Mouse (Mus musculus) granulocyte monocyte progenitor cell, adult 5-6 weeks (primary cell): ENCODE measurements around the gene Gadd45b. TPM values are rescaled to one million over a fixed set of nuclear protein-coding genes. Genes with fewer than 3 reads are reported as not detected.

Experiments used
- ATAC-seq: replicated peaks from 2 replicates; pipeline ENCODE4 v1.8.0; 2016; ENCODE audit warnings: mild to moderate bottlenecking, moderate TSS enrichment, inconsistent platforms; ENCODE audit not compliant: poor library complexity, severe bottlenecking
- total RNA-seq, 2 experiments: library from RNA; stranded (forward) in 1 of 2; stranded (reverse) in 1 of 2; fragments of 200-712, 200-1000 nt in 1 of 2; fragments of >200 nt in 1 of 2; fragmentation: Nextera tagmentation in 1 of 2; gene quantifications; 2 replicates each; pipeline ENCODE4 v1.2.3; 2014 to 2017

Gadd45b gene
- total RNA-seq, 2 experiments from 2014 or later = 20.1 to 27.6 TPM

DNA sequence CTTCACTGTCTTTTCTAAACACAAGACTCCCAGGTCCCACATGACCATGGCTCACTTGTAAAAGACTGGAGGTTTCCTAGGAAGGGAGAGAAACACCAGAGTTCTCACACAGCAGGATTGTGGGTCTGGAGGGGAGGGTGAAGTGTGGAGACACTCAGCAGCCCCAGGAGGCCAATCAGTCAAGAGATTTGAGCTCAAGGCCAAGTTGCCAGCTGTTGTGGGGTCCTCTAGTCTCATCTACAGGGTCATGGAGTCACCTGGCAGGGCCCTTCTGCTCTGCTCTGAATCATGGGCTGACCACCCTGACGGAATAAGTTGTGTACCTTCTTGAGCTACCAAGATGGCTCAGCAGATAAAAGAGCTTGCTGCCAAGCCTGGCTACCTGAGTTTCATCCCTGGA is 43.8 kb downstream of the Gadd45b start:
- ATAC-seq = no peak

- ATAC-seq = no peak
These were observed 45.6 kb downstream of the Gadd45b start for GRCm38 (mm10) chr10:80975478-80975877.

DNA sequence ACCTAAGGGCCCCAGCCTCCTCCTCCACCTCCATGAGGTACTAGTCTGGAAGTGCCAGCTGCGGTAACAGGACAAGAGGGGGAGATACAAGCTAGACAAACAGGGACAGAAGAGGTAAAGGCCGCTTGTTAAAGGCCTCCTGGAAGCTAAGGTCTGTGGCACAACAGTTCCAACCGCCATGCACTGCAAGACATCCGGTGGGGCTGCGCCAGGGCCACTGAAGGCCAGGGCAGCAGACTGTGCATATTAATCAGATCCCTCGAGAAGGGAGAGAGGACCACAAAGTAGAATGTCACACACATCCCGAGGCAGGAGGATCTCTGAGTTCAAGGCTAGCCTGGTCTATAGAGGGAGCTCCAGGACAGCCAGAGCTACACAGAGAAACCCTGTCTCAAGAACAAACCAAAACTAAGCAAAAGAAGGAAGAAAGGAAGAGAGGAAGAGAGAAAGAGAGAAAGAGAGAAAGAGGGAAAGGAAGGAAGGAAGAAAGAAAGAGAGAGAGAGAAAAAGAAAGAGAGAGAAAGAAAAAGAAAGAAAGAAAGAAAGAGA is 51.8 kb downstream of the Gadd45b start:
- peak; percentile 87 for ATAC-seq

Other genes starting within 250 kb of the Gadd45b start
- 34.1 and 37.2 TPM in 2 replicates for gene Mob3a, start 228.1 kb upstream of the Gadd45b start, total RNA-seq (2014; fragmentation: Nextera tagmentation)
- 34.2 and 59.8 TPM in 2 replicates for gene Mob3a, start 228.1 kb upstream of the Gadd45b start, total RNA-seq (2017)
- gene Izumo4, start 227.9 kb upstream of the Gadd45b start, total RNA-seq (2014; fragmentation: Nextera tagmentation) = 9.0 and 17.3 TPM in 2 replicates
- 7.1 and 7.8 TPM in 2 replicates for gene Izumo4, start 227.9 kb upstream of the Gadd45b start, total RNA-seq (2017)
- gene Ap3d1, start 187.8 kb upstream of the Gadd45b start, total RNA-seq (2014; fragmentation: Nextera tagmentation) = 43.2 and 47.8 TPM in 2 replicates
- 34.5 and 42.2 TPM in 2 replicates for gene Ap3d1, start 187.8 kb upstream of the Gadd45b start, total RNA-seq (2017)
- gene Dot1l, start 174.9 kb upstream of the Gadd45b start, total RNA-seq (2014; fragmentation: Nextera tagmentation) = 41.6 and 52.6 TPM in 2 replicates
- gene Dot1l, start 174.9 kb upstream of the Gadd45b start, total RNA-seq (2017) = 9.7 and 13.4 TPM in 2 replicates
- 88.0 and 106 TPM in 2 replicates for gene Sf3a2, start 131.9 kb upstream of the Gadd45b start, total RNA-seq (2014; fragmentation: Nextera tagmentation)
- gene Sf3a2, start 131.9 kb upstream of the Gadd45b start, total RNA-seq (2017) = 13.8 and 18.3 TPM in 2 replicates
- gene Plekhj1, start 131.4 kb upstream of the Gadd45b start, total RNA-seq (2014; fragmentation: Nextera tagmentation) = 99.1 and 108 TPM in 2 replicates
- gene Plekhj1, start 131.4 kb upstream of the Gadd45b start, total RNA-seq (2017) = 33.0 and 33.7 TPM in 2 replicates
- gene Amh, start 124.8 kb upstream of the Gadd45b start, total RNA-seq (2014; fragmentation: Nextera tagmentation) = not detected in 2 replicates
- gene Amh, start 124.8 kb upstream of the Gadd45b start, total RNA-seq (2017) = 0.15 TPM in 1 of 2 replicates, not detected in the other
- gene Jsrp1, start 116.6 kb upstream of the Gadd45b start, total RNA-seq (2014; fragmentation: Nextera tagmentation) = not detected in 2 replicates
- gene Jsrp1, start 116.6 kb upstream of the Gadd45b start, total RNA-seq (2017) = not detected in 2 replicates
- 1,332 and 1,363 TPM in 2 replicates for gene Oaz1, start 103.4 kb upstream of the Gadd45b start, total RNA-seq (2014; fragmentation: Nextera tagmentation)
- 324 and 374 TPM in 2 replicates for gene Oaz1, start 103.4 kb upstream of the Gadd45b start, total RNA-seq (2017)
- 0.21 TPM in 1 of 2 replicates, not detected in the other for gene Lingo3, start 86.0 kb upstream of the Gadd45b start, total RNA-seq (2014; fragmentation: Nextera tagmentation)
- 0.15 TPM in 1 of 2 replicates, not detected in the other for gene Lingo3, start 86.0 kb upstream of the Gadd45b start, total RNA-seq (2017)
- gene Lsm7, start 74.9 kb upstream of the Gadd45b start, total RNA-seq (2014; fragmentation: Nextera tagmentation) = 207 and 210 TPM in 2 replicates
- gene Lsm7, start 74.9 kb upstream of the Gadd45b start, total RNA-seq (2017) = 378 and 439 TPM in 2 replicates
- gene Sppl2b, start 74.8 kb upstream of the Gadd45b start, total RNA-seq (2014; fragmentation: Nextera tagmentation) = 15.2 and 20.9 TPM in 2 replicates
- gene Sppl2b, start 74.8 kb upstream of the Gadd45b start, total RNA-seq (2017) = 12.2 and 14.1 TPM in 2 replicates
- not detected in 2 replicates for gene Tmprss9, start 58.2 kb upstream of the Gadd45b start, total RNA-seq (2014; fragmentation: Nextera tagmentation)
- gene Tmprss9, start 58.2 kb upstream of the Gadd45b start, total RNA-seq (2017) = not detected in 2 replicates
- 145 and 158 TPM in 2 replicates for gene Timm13, start 29.1 kb upstream of the Gadd45b start, total RNA-seq (2014; fragmentation: Nextera tagmentation)
- gene Timm13, start 29.1 kb upstream of the Gadd45b start, total RNA-seq (2017) = 38.2 and 50.4 TPM in 2 replicates
- 24.9 and 35.1 TPM in 2 replicates for gene Lmnb2, start 11.8 kb upstream of the Gadd45b start, total RNA-seq (2014; fragmentation: Nextera tagmentation)
- 56.2 and 62.8 TPM in 2 replicates for gene Lmnb2, start 11.8 kb upstream of the Gadd45b start, total RNA-seq (2017)
- 0.30 and 1.5 TPM in 2 replicates for gene Gng7, start 84.9 kb downstream of the Gadd45b start, total RNA-seq (2014; fragmentation: Nextera tagmentation)
- gene Gng7, start 84.9 kb downstream of the Gadd45b start, total RNA-seq (2017) = 0.09 and 0.46 TPM in 2 replicates
- not detected in 2 replicates for gene Diras1, start 95.6 kb downstream of the Gadd45b start, total RNA-seq (2014; fragmentation: Nextera tagmentation)
- not detected in 2 replicates for gene Diras1, start 95.6 kb downstream of the Gadd45b start, total RNA-seq (2017)
- gene Slc39a3, start 107.4 kb downstream of the Gadd45b start, total RNA-seq (2014; fragmentation: Nextera tagmentation) = 3.1 and 5.9 TPM in 2 replicates
- 4.3 and 5.3 TPM in 2 replicates for gene Slc39a3, start 107.4 kb downstream of the Gadd45b start, total RNA-seq (2017)
- 33.8 and 47.9 TPM in 2 replicates for gene Sgta, start 130.1 kb downstream of the Gadd45b start, total RNA-seq (2014; fragmentation: Nextera tagmentation)
- gene Sgta, start 130.1 kb downstream of the Gadd45b start, total RNA-seq (2017) = 37.5 and 41.7 TPM in 2 replicates
- 23.3 and 24.4 TPM in 2 replicates for gene Thop1, start 140.0 kb downstream of the Gadd45b start, total RNA-seq (2014; fragmentation: Nextera tagmentation)
- gene Thop1, start 140.0 kb downstream of the Gadd45b start, total RNA-seq (2017) = 24.7 and 26.3 TPM in 2 replicates
- 0.43 TPM in 1 of 2 replicates, not detected in the other for gene Creb3l3, start 168.8 kb downstream of the Gadd45b start, total RNA-seq (2014; fragmentation: Nextera tagmentation)
- 0.86 and 1.3 TPM in 2 replicates for gene Creb3l3, start 168.8 kb downstream of the Gadd45b start, total RNA-seq (2017)
- 35.0 and 72.7 TPM in 2 replicates for gene Map2k2, start 175.8 kb downstream of the Gadd45b start, total RNA-seq (2014; fragmentation: Nextera tagmentation)
- 46.7 and 50.8 TPM in 2 replicates for gene Map2k2, start 175.8 kb downstream of the Gadd45b start, total RNA-seq (2017)
- gene Zbtb7a, start 205.1 kb downstream of the Gadd45b start, total RNA-seq (2014; fragmentation: Nextera tagmentation) = 16.1 and 20.6 TPM in 2 replicates
- 7.1 and 8.0 TPM in 2 replicates for gene Zbtb7a, start 205.1 kb downstream of the Gadd45b start, total RNA-seq (2017)
- 6.3 and 22.9 TPM in 2 replicates for gene Pias4, start 237.8 kb downstream of the Gadd45b start, total RNA-seq (2014; fragmentation: Nextera tagmentation)
- gene Pias4, start 237.8 kb downstream of the Gadd45b start, total RNA-seq (2017) = 7.8 and 8.1 TPM in 2 replicates
- gene Eef2, start 246.6 kb downstream of the Gadd45b start, total RNA-seq (2014; fragmentation: Nextera tagmentation) = 843 and 1,029 TPM in 2 replicates
- gene Eef2, start 246.6 kb downstream of the Gadd45b start, total RNA-seq (2017) = 1,504 and 1,576 TPM in 2 replicates